Mouse (Mus musculus): Measurements from ENCODE around the gene Acsm2. TPM values are rescaled to one million over a fixed set of nuclear protein-coding genes. Genes with fewer than 3 reads are reported as not detected.
"Not testable (repeated sequence)": the region's sequence is repeated elsewhere in the genome, so short reads cannot be mapped to it uniquely, and the experiment has no call there.

The Acsm2 gene
- polyA plus RNA-seq, 1 experiment, result not detected

- Histone ChIP-seq H3K4me3 (ENCODE audit: insufficient read depth, poor library complexity, severe bottlenecking) (no peak overlapping the region), H3K36me3 (ENCODE audit: control insufficient read depth, insufficient read depth) (no peaks in the 10 kb centered on the region), H3K79me3 (ENCODE audit: low read depth) (no peaks in the 10 kb centered on the region), H3K27me3 (ENCODE audit: control insufficient read depth, insufficient read depth, insufficient read length) (no peaks in the 10 kb centered on the region), H3K79me2 (ENCODE audit: control insufficient read depth, insufficient read depth) (no peaks in the 10 kb centered on the region), H3ac (ENCODE audit: control insufficient read depth, insufficient read length, low read depth) (no peak overlapping the region)
- TF ChIP-seq FOSL1 (IDR thresholded peaks at IDR 0.05; ENCODE audit: insufficient read depth, low read length, poor library complexity, severe bottlenecking) (no peak), CEBPB (IDR thresholded peaks at IDR 0.05; ENCODE audit: low read depth) (no peak), MAX (IDR thresholded peaks at IDR 0.05) (no peak), MYOG (IDR thresholded peaks at IDR 0.05; ENCODE audit: control insufficient read depth, extremely low read depth, insufficient read length) (no peak), USF1 (IDR thresholded peaks at IDR 0.05; ENCODE audit: low read depth) (no peak), CTCF (IDR thresholded peaks at IDR 0.05; ENCODE audit: control insufficient read depth, insufficient read depth, insufficient read length) (no peak), MYOD1 (IDR thresholded peaks at IDR 0.05; ENCODE audit: control insufficient read depth, insufficient read length, low read depth) (no peak)
These were observed 8.6 kb upstream of the Acsm2 start for GRCm38 (mm10) chr7:119545572-119545971.

- Histone ChIP-seq H3K79me2 (ENCODE audit: control insufficient read depth, insufficient read depth) (no peaks in the 10 kb centered on the region), H3K27me3 (ENCODE audit: control insufficient read depth, insufficient read depth, insufficient read length) (no peaks in the 10 kb centered on the region), H3K79me3 (ENCODE audit: low read depth) (no peaks in the 10 kb centered on the region), H3K36me3 (ENCODE audit: control insufficient read depth, insufficient read depth) (no peaks in the 10 kb centered on the region), H3K4me3 (ENCODE audit: insufficient read depth, poor library complexity, severe bottlenecking) (no peak overlapping the region), H3ac (ENCODE audit: control insufficient read depth, insufficient read length, low read depth) (no peak overlapping the region)
- no peak for TF ChIP-seq MYOD1 (IDR thresholded peaks at IDR 0.05; ENCODE audit: control insufficient read depth, insufficient read length, low read depth)
- no peak for TF ChIP-seq USF1 (IDR thresholded peaks at IDR 0.05; ENCODE audit: low read depth)
- no peak for TF ChIP-seq MAX (IDR thresholded peaks at IDR 0.05)
- no peak for TF ChIP-seq CEBPB (IDR thresholded peaks at IDR 0.05; ENCODE audit: low read depth)
- no peak for TF ChIP-seq CTCF (IDR thresholded peaks at IDR 0.05; ENCODE audit: control insufficient read depth, insufficient read depth, insufficient read length)
- TF ChIP-seq MYOG (IDR thresholded peaks at IDR 0.05; ENCODE audit: control insufficient read depth, extremely low read depth, insufficient read length), result no peak
- TF ChIP-seq FOSL1 (IDR thresholded peaks at IDR 0.05; ENCODE audit: insufficient read depth, low read length, poor library complexity, severe bottlenecking), result no peak
These were observed 3.5 kb upstream of the Acsm2 start for GRCm38 (mm10) chr7:119550471-119551222.

- no peaks in the 10 kb centered on the region for H3K27me3 ChIP-seq (ENCODE audit: control insufficient read depth, insufficient read depth, insufficient read length)
These were observed 5.8 kb downstream of the Acsm2 start for GRCm38 (mm10) chr7:119559789-119560451.

GRCm38 (mm10) chr7:119560452-119560835 lies 6.3 kb downstream of the Acsm2 start:
- Histone ChIP-seq H3K27me3 (ENCODE audit: control insufficient read depth, insufficient read depth, insufficient read length) (no peaks in the 10 kb centered on the region), H3K36me3 (ENCODE audit: control insufficient read depth, insufficient read depth) (no peaks in the 10 kb centered on the region), H3K79me2 (ENCODE audit: control insufficient read depth, insufficient read depth) (no peaks in the 10 kb centered on the region), H3K79me3 (ENCODE audit: low read depth) (no peaks in the 10 kb centered on the region), H3K4me3 (ENCODE audit: insufficient read depth, poor library complexity, severe bottlenecking) (no peak overlapping the region), H3ac (ENCODE audit: control insufficient read depth, insufficient read length, low read depth) (no peak overlapping the region)
- TF ChIP-seq CTCF (IDR thresholded peaks at IDR 0.05; ENCODE audit: control insufficient read depth, insufficient read depth, insufficient read length) (no peak), FOSL1 (IDR thresholded peaks at IDR 0.05; ENCODE audit: insufficient read depth, low read length, poor library complexity, severe bottlenecking) (no peak), USF1 (IDR thresholded peaks at IDR 0.05; ENCODE audit: low read depth) (no peak), MYOG (IDR thresholded peaks at IDR 0.05; ENCODE audit: control insufficient read depth, extremely low read depth, insufficient read length) (no peak), CEBPB (IDR thresholded peaks at IDR 0.05; ENCODE audit: low read depth) (no peak), MYOD1 (IDR thresholded peaks at IDR 0.05; ENCODE audit: control insufficient read depth, insufficient read length, low read depth) (no peak), MAX (IDR thresholded peaks at IDR 0.05) (no peak)

More at GRCm38 (mm10) chr7:119559789-119560451, 5.8 kb downstream of the Acsm2 start:
- Histone ChIP-seq H3K79me3 (ENCODE audit: low read depth) (no peaks in the 10 kb centered on the region), H3K79me2 (ENCODE audit: control insufficient read depth, insufficient read depth) (no peaks in the 10 kb centered on the region), H3K4me3 (ENCODE audit: insufficient read depth, poor library complexity, severe bottlenecking) (no peak overlapping the region), H3ac (ENCODE audit: control insufficient read depth, insufficient read length, low read depth) (no peak overlapping the region), H3K36me3 (ENCODE audit: control insufficient read depth, insufficient read depth) (no peaks in the 10 kb centered on the region)
- no peak for TF ChIP-seq MYOD1 (IDR thresholded peaks at IDR 0.05; ENCODE audit: control insufficient read depth, insufficient read length, low read depth)
- TF ChIP-seq MYOG (IDR thresholded peaks at IDR 0.05; ENCODE audit: control insufficient read depth, extremely low read depth, insufficient read length), result no peak
- TF ChIP-seq FOSL1 (IDR thresholded peaks at IDR 0.05; ENCODE audit: insufficient read depth, low read length, poor library complexity, severe bottlenecking), result no peak
- TF ChIP-seq CEBPB (IDR thresholded peaks at IDR 0.05; ENCODE audit: low read depth), result no peak
- TF ChIP-seq MAX (IDR thresholded peaks at IDR 0.05), result no peak
- no peak for TF ChIP-seq USF1 (IDR thresholded peaks at IDR 0.05; ENCODE audit: low read depth)
- TF ChIP-seq CTCF (IDR thresholded peaks at IDR 0.05; ENCODE audit: control insufficient read depth, insufficient read depth, insufficient read length), result no peak

GRCm38 (mm10) chr7:119561441-119561840 lies 7.3 kb downstream of the Acsm2 start:
- Histone ChIP-seq H3K4me3 (ENCODE audit: insufficient read depth, poor library complexity, severe bottlenecking) (no peak overlapping the region), H3ac (ENCODE audit: control insufficient read depth, insufficient read length, low read depth) (no peak overlapping the region), H3K36me3 (ENCODE audit: control insufficient read depth, insufficient read depth) (no peaks in the 10 kb centered on the region), H3K27me3 (ENCODE audit: control insufficient read depth, insufficient read depth, insufficient read length) (no peaks in the 10 kb centered on the region), H3K79me3 (ENCODE audit: low read depth) (no peaks in the 10 kb centered on the region), H3K79me2 (ENCODE audit: control insufficient read depth, insufficient read depth) (no peaks in the 10 kb centered on the region)
- TF ChIP-seq MAX (IDR thresholded peaks at IDR 0.05) (no peak), MYOG (IDR thresholded peaks at IDR 0.05; ENCODE audit: control insufficient read depth, extremely low read depth, insufficient read length) (no peak)

GRCm38 (mm10) chr7:119562476-119562875 lies 8.3 kb downstream of the Acsm2 start:
- not testable (repeated sequence) for H3K27me3 ChIP-seq (ENCODE audit: control insufficient read depth, insufficient read depth, insufficient read length); H3K79me3 ChIP-seq (ENCODE audit: low read depth); H3K4me3 ChIP-seq (ENCODE audit: insufficient read depth, poor library complexity, severe bottlenecking); H3ac ChIP-seq (ENCODE audit: control insufficient read depth, insufficient read length, low read depth); H3K79me2 ChIP-seq (ENCODE audit: control insufficient read depth, insufficient read depth); H3K36me3 ChIP-seq (ENCODE audit: control insufficient read depth, insufficient read depth)

Data from C2C12 (cell line).